Mouse (Mus musculus) megakaryocyte, adult 5-6 weeks (primary cell): ENCODE results near the gene Fbxo2. TPM values are rescaled to one million over a fixed set of nuclear protein-coding genes. Genes with fewer than 3 reads are reported as not detected.

Source experiments
- total RNA-seq, 2 experiments: library from RNA; stranded (forward) in 1 of 2; stranded (reverse) in 1 of 2; fragments of 153-499, 151-499 nt in 1 of 2; fragments of 221-1000, 200-1000 nt in 1 of 2; gene quantifications; 2 replicates each; pipeline versions ENCODE4 v1.2.3 to v1.2.4; 2015 to 2017

Gene Fbxo2
- total RNA-seq, 2 experiments from 2014 or later: not detected

Other genes with a start within 250 kb of the Fbxo2 start
- 10.5 TPM in 2 replicates for gene Plod1, start 223.9 kb upstream of the Fbxo2 start, total RNA-seq (2015)
- gene Plod1, start 223.9 kb upstream of the Fbxo2 start, total RNA-seq (2017): 22.9 and 25.7 TPM in 2 replicates
- gene 2510039O18Rik, start 219.7 kb upstream of the Fbxo2 start, total RNA-seq (2015): 39.4 and 41.4 TPM in 2 replicates
- gene 2510039O18Rik, start 219.7 kb upstream of the Fbxo2 start, total RNA-seq (2017): 42.1 and 45.5 TPM in 2 replicates
- not detected in 2 replicates for gene Nppb, start 174.8 kb upstream of the Fbxo2 start, total RNA-seq (2015)
- gene Nppb, start 174.8 kb upstream of the Fbxo2 start, total RNA-seq (2017): not detected in 2 replicates
- gene Nppa, start 159.9 kb upstream of the Fbxo2 start, total RNA-seq (2015): not detected in 2 replicates
- gene Nppa, start 159.9 kb upstream of the Fbxo2 start, total RNA-seq (2017): not detected in 2 replicates
- gene Clcn6, start 121.8 kb upstream of the Fbxo2 start, total RNA-seq (2015): 5.5 and 7.0 TPM in 2 replicates
- gene Clcn6, start 121.8 kb upstream of the Fbxo2 start, total RNA-seq (2017): 2.7 and 10.1 TPM in 2 replicates
- gene Mthfr, start 121.5 kb upstream of the Fbxo2 start, total RNA-seq (2015): 14.0 and 14.3 TPM in 2 replicates
- gene Mthfr, start 121.5 kb upstream of the Fbxo2 start, total RNA-seq (2017): 10.1 and 15.8 TPM in 2 replicates
- gene Agtrap, start 72.6 kb upstream of the Fbxo2 start, total RNA-seq (2015): 13.8 and 19.0 TPM in 2 replicates
- gene Agtrap, start 72.6 kb upstream of the Fbxo2 start, total RNA-seq (2017): 31.9 and 36.0 TPM in 2 replicates
- gene Mad2l2, start 30.2 kb upstream of the Fbxo2 start, total RNA-seq (2015): 21.9 and 25.3 TPM in 2 replicates
- 3.6 and 5.9 TPM in 2 replicates for gene Mad2l2, start 30.2 kb upstream of the Fbxo2 start, total RNA-seq (2017)
- gene Draxin, start 29.9 kb upstream of the Fbxo2 start, total RNA-seq (2015): not detected in 2 replicates
- gene Draxin, start 29.9 kb upstream of the Fbxo2 start, total RNA-seq (2017): 0.04 TPM in 1 of 2 replicates, not detected in the other
- 29.3 and 30.8 TPM in 2 replicates for gene Fbxo6, start 8.5 kb upstream of the Fbxo2 start, total RNA-seq (2015)
- 13.5 and 16.8 TPM in 2 replicates for gene Fbxo6, start 8.5 kb upstream of the Fbxo2 start, total RNA-seq (2017)
- 0.93 TPM in 1 of 2 replicates, not detected in the other for gene Fbxo44, start 139 bp upstream of the Fbxo2 start, total RNA-seq (2015)
- 0.61 and 0.77 TPM in 2 replicates for gene Fbxo44, start 139 bp upstream of the Fbxo2 start, total RNA-seq (2017)
- not detected in 2 replicates for gene Disp3, start 127.3 kb downstream of the Fbxo2 start, total RNA-seq (2015)
- not detected in 2 replicates for gene Disp3, start 127.3 kb downstream of the Fbxo2 start, total RNA-seq (2017)